Mouse (Mus musculus) thymus, postnatal 25 days (tissue): ENCODE results near the gene Defa2.
"Not testable (repeated sequence)": the region's sequence is repeated elsewhere in the genome, so short reads cannot be mapped to it uniquely, and the experiment has no call there.

ENCODE experiments used
- DNase-seq: peaks from one replicate; pipeline ENCODE4 v3.0.0; 2022

Gene Defa2

GRCm38 (mm10) chr8:21378215-21378614 is at the start of gene Defa2:
Gene Defa2, plus strand, starts transcription at chr8:21378515.
- not testable (repeated sequence) for DNase-seq

- DNase-seq, result not testable (repeated sequence)
Observed at GRCm38 (mm10) chr8:21391511-21391910, 13.2 kb downstream of the Defa2 start, which contains the start of gene Defa33. Gene Defa33, plus strand, starts transcription at chr8:21391811.

- DNase-seq, result not testable (repeated sequence)
Observed at GRCm38 (mm10) chr8:21427111-21427510, 48.8 kb downstream of the Defa2 start, which contains the start of gene Defa36. Gene Defa36, plus strand, starts transcription at chr8:21427411.
